Mouse (Mus musculus) activated CD4-positive, CD25-positive, alpha-beta regulatory T cell, adult 9 weeks (primary cell): ENCODE data around the gene Olfr1336. TPM values are rescaled to one million over a fixed set of nuclear protein-coding genes. Genes with fewer than 3 reads are reported as not detected.

Experiments
- polyA plus RNA-seq: library from polyadenylated mRNA; unstranded; fragments of 100-300 nt; shearing (Covaris generic); gene quantifications from one replicate; pipeline ENCODE4 v1.2.1, GENCODE M21; 2017

Gene Olfr1336
- 0.04 TPM for polyA plus RNA-seq

DNA sequence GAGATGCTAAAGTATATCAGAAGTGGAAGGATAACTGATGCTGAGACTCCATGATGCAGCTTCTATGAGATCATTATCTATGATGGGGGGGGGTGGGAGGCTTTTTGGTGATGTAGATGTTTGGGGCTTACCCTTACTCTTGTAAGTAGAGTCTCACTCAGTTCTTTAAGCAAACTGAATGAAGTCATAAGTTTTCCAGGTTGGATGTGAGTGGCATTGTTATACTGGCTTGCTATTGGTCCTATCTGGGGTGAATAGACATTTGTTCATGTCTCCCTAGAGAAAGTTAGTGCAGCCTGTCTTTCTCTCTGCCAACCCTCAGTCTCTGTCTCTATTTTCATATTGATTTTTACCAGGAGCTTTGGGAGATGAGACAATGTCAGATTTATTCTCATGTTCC is at the start of gene Olfr1336:
Gene Olfr1336 (plus strand): TSS at position 301 of the 400 bp plus-strand sequence.

DNA sequence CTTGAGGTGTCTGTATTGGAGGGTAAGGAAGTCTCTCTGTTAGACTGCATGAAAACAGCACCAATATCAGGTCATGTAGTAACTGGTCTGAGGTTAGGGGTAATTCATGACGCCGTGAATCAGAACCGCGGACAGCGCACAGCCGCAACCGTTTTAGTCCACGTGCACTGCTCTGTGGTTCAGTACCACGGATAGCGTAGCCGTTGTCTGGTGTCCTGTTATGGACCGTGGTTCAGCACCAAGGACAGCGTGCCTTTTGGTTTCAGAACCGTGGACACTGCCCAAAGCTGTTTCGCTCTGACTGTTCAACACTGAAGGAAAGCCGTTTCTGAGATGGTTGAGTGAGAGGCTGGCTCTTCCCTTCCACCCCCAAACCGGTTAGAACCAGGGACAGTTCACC is 45.9 kb upstream of the Olfr1336 start, which contains the start of gene Gm20715:
Gene Gm20715 (plus strand): TSS at position 235 of the 400 bp plus-strand sequence.

DNA sequence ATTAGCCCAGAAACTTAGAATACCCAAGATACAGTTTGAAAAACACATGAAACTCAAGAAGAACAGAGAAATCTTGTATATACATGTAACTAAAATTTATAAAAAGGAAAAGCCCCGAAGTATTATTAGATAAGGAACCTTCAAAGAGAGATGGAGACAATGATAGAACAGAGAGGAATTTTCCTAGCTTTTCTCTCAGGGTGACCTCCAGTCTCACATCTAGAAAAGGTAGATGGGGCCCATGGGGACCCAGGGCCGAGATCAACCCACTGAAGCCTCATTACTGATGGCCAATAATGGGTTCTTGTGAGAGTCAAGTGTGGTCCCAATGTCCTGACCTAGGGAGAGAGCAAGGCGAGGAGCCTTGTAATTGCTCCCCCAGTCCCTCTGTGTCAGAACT is 17.6 kb upstream of the Olfr1336 start, which contains the start of gene Olfr1344:
Gene Olfr1344 (plus strand): TSS at position 301 of the 400 bp plus-strand sequence.

DNA sequence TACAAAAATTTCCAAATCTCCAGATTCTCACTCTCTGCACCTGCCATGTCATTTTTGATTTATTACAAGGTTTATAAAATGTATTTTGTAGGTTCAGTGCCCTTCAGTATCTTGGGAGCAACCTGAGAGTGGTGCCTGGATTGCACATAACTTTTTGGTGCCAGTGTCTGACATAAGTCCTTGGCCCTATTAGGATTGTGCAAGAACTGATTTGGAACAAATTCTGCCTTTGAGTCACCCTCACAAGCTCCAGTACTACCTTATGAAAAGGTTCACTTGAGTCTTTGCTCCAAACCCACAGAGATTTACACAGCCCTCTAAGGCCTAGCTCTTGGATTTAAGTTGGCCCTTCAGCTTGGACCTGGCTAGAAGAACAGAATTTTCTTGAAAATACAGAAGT is 11.0 kb downstream of the Olfr1336 start, which contains the start of gene Olfr1346:
Gene Olfr1346 (plus strand): TSS at position 151 of the 400 bp plus-strand sequence.

DNA sequence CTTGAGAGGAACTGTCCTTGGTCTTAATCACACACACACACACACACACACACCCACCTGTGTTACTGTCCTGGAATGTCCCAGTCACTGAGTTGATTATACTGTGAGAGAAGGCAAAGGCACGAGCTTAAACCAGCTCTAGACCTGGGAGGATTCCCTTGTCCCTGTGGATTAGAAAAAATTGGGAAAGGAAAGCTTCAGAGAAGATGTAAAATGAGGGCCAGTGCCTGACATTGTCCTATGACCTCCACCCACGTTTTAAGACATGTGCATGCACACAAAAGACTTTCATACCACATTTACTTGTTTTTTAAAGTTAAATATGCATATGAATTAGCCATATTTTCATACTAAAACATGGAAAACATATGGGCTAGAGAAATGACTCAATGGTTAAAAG is 30.9 kb downstream of the Olfr1336 start, which contains the start of gene Olfr5:
Gene Olfr5 (minus strand): TSS at position 101 of the 400 bp plus-strand sequence.

DNA sequence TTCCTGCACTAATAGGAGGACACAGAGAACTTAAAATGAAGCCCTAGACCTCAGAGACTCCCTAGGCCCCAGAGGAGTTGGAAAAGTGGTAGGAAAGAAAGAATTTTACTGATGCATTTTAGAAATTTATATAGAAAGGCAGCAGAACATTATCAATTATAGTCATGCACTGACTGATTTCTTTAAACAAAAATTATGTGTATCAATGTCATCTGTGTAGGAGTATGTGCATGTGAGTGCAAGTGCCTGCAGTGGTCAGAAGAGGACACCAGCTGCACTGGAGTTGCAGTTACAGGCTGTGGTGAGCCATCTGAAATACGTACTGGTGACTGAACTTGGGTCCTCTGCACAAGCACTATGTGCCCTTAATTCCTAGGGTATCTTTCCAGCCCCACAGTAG is 43.7 kb downstream of the Olfr1336 start, which contains the start of gene Olfr1347:
Gene Olfr1347 (minus strand): TSS at position 101 of the 400 bp plus-strand sequence.

DNA sequence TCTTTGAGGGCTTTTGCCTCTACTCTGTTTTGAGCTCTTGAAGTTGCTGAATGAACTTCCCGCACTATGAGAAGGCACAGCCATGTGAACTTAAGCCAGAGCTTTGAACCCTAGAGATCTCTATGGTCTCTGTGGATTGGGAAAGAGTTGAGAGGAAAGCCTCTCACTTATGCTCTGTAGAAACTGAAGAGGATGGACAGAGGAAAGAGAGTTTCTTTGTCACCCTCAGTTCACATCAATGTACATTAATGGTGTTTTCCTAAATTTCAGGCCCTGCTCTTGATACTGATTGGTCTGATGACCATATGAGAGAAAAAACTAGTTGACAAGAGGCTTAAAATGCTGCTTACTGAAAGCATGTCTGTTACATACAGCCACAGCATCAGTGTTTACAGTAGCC is 52.7 kb downstream of the Olfr1336 start, which contains the start of gene Olfr1348:
Gene Olfr1348 (minus strand): TSS at position 101 of the 400 bp plus-strand sequence.

Other genes with a start within 250 kb of the Olfr1336 start
- gene Zscan5b, start 233.9 kb upstream of the Olfr1336 start, polyA plus RNA-seq = not detected
- not detected for gene Epp13, start 203.5 kb upstream of the Olfr1336 start, polyA plus RNA-seq
- 7.2 TPM for gene Zfp667, start 169.6 kb upstream of the Olfr1336 start, polyA plus RNA-seq
- gene Zfp583, start 124.9 kb upstream of the Olfr1336 start, polyA plus RNA-seq = 1.9 TPM
- 1.0 TPM for gene Gm3854, start 112.4 kb upstream of the Olfr1336 start, polyA plus RNA-seq
- 5.1 TPM for gene Zfp78, start 92.9 kb upstream of the Olfr1336 start, polyA plus RNA-seq
- gene Zfp28, start 72.9 kb upstream of the Olfr1336 start, polyA plus RNA-seq = 17.6 TPM
- not detected for gene Smim17, start 57.5 kb upstream of the Olfr1336 start, polyA plus RNA-seq
- not detected for gene Gm20715, start 45.9 kb upstream of the Olfr1336 start, polyA plus RNA-seq
- not detected for gene Olfr1344, start 17.5 kb upstream of the Olfr1336 start, polyA plus RNA-seq
- gene Olfr1346, start 10.9 kb downstream of the Olfr1336 start, polyA plus RNA-seq = not detected
- not detected for gene Olfr5, start 30.8 kb downstream of the Olfr1336 start, polyA plus RNA-seq
- gene Olfr1347, start 43.6 kb downstream of the Olfr1336 start, polyA plus RNA-seq = not detected
- gene Olfr1348, start 52.6 kb downstream of the Olfr1336 start, polyA plus RNA-seq = not detected
- gene Olfr1349, start 66.8 kb downstream of the Olfr1336 start, polyA plus RNA-seq = not detected
- not detected for gene Olfr1350, start 108.7 kb downstream of the Olfr1336 start, polyA plus RNA-seq
- gene Zim1, start 240.3 kb downstream of the Olfr1336 start, polyA plus RNA-seq = not detected